Mouse (Mus musculus) spleen, adult 2 months (tissue): ENCODE results near the gene Ech1. TPM values are rescaled to one million over a fixed set of nuclear protein-coding genes. Genes with fewer than 3 reads are reported as not detected.

ENCODE experiments used
- DNase-seq, 2 experiments: peaks; one replicate each; pipeline versions ENCODE4 v3.0.0 to v3.0.0-alpha.2; 2012 to 2021; ENCODE audit warnings: low spot score in 2 of 2, low read depth in 1 of 2
- H3K27ac ChIP-seq: fragments of 200-500 bp; 2 replicates; pipeline ENCODE4 v1.5.1; 2012; ENCODE audit warnings: low read length, inconsistent platforms; ENCODE audit not compliant: insufficient read depth
- H3K27me3 ChIP-seq: fragments of 200-500 bp; 2 replicates; pipeline ENCODE4 v1.6.1; 2012; ENCODE audit warnings: mild to moderate bottlenecking, moderate library complexity, low read length, inconsistent platforms; ENCODE audit not compliant: control insufficient read depth, insufficient read depth
- H3K36me3 ChIP-seq: fragments of 200-500 bp; 2 replicates; pipeline ENCODE4 v1.6.1; 2012; ENCODE audit warnings: mild to moderate bottlenecking, low read length, inconsistent platforms; ENCODE audit not compliant: control insufficient read depth, insufficient read depth
- H3K4me1 ChIP-seq: fragments of 200-500 bp; 2 replicates; pipeline ENCODE4 v1.6.1; 2011; ENCODE audit warnings: inconsistent platforms; ENCODE audit not compliant: control insufficient read depth, insufficient read depth, insufficient read length
- H3K4me3 ChIP-seq: fragments of 200-500 bp; 2 replicates; pipeline ENCODE4 v1.5.1; 2011; ENCODE audit warnings: mild to moderate bottlenecking, inconsistent platforms; ENCODE audit not compliant: insufficient read depth, insufficient read length; ENCODE audit errors: extremely low read depth
- CTCF ChIP-seq: fragments of 200-500 bp; IDR thresholded peaks from 2 replicates; pipeline ENCODE4 v1.5.1; 2011; ENCODE audit warnings: mild to moderate bottlenecking, inconsistent platforms; ENCODE audit not compliant: insufficient read depth, insufficient read length, insufficient replicate concordance; ENCODE audit errors: extremely low read depth
- POLR2A ChIP-seq: fragments of 200-500 bp; IDR thresholded peaks from 2 replicates; pipeline ENCODE4 v1.6.1; 2011; ENCODE audit warnings: low read depth, low read length, inconsistent platforms
- WGBS: fragments of 180-500 bp; shearing (Covaris S2); methylation state at CpG from one replicate; pipeline ENCODE4 v1.1.7; 2018; 5-methylcytosine and 5-hydroxymethylcytosine counted together
- polyA plus RNA-seq: library from polyadenylated mRNA; depleted of rRNA; stranded (reverse); fragments of >200 nt; gene quantifications from 2 replicates; pipeline ENCODE4 v1.2.3, GENCODE M21; 2012

The Ech1 gene
- polyA plus RNA-seq, 1 experiment: 101 TPM

DNA sequence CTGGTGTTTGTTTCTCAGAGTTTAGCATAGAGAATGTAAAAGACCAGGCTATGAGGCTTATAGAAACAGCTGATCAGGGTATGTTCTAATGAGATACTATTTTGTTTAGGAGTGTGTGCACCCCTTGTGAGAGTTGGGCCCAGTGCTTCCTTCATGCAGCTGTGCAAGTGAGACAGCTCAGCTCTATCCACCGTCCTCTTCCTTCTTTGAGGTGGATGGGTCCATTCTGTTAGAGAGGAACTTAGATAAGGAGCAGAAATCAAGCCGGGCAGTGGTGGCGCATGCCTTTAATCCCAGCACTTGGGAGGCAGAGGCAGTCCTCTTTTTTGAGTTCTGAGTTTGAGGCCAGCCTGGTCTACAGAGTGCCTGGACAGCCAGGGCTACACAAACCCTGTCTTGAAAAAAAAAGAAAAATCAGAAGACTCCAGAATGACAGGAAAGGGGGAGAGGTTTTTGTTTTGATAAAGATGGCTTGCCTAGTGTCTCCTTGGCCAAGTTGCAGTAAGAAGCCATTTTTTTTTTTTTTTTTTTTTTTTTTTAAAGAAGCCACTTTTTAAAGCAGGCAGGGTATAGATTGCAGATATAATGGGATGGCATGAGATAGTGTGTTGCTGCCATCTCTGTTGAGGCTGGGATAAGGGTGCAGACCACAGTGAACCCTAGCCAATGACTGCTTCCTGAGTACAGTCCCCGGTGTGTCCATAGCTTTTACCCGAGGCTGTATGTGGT, 10.5 kb upstream of the Ech1 start:
- Histone ChIP-seq H3K4me1 (peaks cover 24% of the 10 kb centered on the region; the same call in 1 of the 2 replicates), H3K36me3 (peaks cover 62% of the 10 kb centered on the region)

DNA sequence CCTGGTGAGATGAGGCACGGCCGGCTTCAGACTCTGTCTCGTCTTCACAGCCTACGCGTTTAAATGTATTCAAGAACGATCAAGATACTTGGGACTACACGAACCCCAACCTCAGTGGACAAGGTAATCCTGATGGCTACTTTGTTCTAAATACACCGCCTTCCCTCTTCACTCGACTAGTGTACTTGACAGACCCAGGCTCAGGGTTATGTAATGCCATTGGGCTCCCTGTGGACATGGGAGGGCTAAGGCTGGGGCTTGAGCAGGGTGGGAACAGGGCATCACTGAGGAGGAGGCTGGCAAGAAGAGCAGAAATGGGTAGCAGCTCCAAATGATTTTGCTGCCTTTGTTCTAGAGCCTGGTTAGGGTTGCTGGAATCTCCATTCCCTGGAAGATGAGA, 9.8 kb upstream of the Ech1 start:
- 93% methylated on average over 9 of the region's 9 CpGs for WGBS
- TF ChIP-seq CTCF (no peak), POLR2A (no peak)
- no peak overlapping the region for H3K4me3 ChIP-seq
- H3K27ac ChIP-seq: no peak overlapping the region
- H3K4me1 ChIP-seq: peaks cover 25% of the 10 kb centered on the region; the same call in 1 of the 2 replicates
- peaks cover 66% of the 10 kb centered on the region for H3K36me3 ChIP-seq
- no peaks in the 10 kb centered on the region for H3K27me3 ChIP-seq
- DNase-seq: no peak

More for the DNA sequence above, 10.5 kb upstream of the Ech1 start:
- Histone ChIP-seq H3K27ac (no peak overlapping the region), H3K4me3 (no peak overlapping the region), H3K27me3 (no peaks in the 10 kb centered on the region)
- TF ChIP-seq POLR2A: no peak
- no peak for DNase-seq
- 75% methylated on average over 5 of the region's 5 CpGs for WGBS

DNA sequence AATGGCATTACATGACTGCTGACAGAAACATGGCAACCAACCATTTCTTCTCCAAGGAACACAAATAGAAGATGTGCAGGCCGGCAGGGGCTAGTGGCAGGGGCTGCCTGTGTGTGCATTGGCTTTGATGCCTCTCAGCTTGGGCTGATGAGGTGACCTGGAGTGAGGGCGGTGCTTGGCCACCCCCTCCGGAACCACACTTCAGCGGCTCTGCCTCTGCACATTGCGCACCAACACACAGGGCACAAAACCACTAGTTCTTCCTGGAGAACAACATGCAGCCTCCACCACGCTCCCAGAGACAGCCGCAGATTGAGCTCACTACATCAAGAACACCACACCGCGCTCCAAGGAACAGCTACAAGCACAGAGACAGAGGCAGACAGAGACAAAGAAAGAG, 8.8 kb upstream of the Ech1 start:
- Histone ChIP-seq H3K4me1 (peaks cover 33% of the 10 kb centered on the region; the same call in 1 of the 2 replicates), H3K27ac (peak overlapping the region; percentile 58), H3K4me3 (no peak overlapping the region), H3K27me3 (no peaks in the 10 kb centered on the region), H3K36me3 (peaks cover 75% of the 10 kb centered on the region)
- DNase-seq: peak; percentile 34 to 69
- 44% methylated on average over 9 of the region's 9 CpGs for WGBS
- no peak for TF ChIP-seq POLR2A
- TF ChIP-seq CTCF: no peak

DNA sequence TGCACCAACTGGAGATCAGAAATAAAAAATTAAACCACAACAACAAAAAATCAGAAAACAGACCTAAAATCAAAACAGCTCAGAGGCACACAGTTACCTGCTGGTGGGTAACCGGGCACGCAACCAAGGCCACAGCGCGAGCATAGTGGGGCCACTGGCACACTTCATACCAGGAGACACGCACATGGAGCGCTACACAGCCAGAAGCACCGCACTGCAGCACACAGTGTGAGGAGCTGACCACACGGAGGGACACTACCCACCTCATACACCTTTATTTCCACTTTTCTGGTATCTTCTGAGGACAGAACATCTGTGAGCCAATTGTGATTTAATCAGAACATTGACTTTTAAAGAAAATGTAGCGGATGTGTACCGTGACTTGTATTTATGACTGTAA, 8.1 kb upstream of the Ech1 start:
- Histone ChIP-seq H3K27me3 (no peaks in the 10 kb centered on the region), H3K36me3 (peaks cover 81% of the 10 kb centered on the region), H3K4me1 (peaks cover 35% of the 10 kb centered on the region; the same call in 1 of the 2 replicates), H3K27ac (peak overlapping the region; percentile 8; the same call in 1 of the 2 replicates), H3K4me3 (no peak overlapping the region)
- 83% methylated on average over 10 of the region's 10 CpGs for WGBS
- TF ChIP-seq POLR2A (no peak), CTCF (no peak)
- DNase-seq: no peak

DNA sequence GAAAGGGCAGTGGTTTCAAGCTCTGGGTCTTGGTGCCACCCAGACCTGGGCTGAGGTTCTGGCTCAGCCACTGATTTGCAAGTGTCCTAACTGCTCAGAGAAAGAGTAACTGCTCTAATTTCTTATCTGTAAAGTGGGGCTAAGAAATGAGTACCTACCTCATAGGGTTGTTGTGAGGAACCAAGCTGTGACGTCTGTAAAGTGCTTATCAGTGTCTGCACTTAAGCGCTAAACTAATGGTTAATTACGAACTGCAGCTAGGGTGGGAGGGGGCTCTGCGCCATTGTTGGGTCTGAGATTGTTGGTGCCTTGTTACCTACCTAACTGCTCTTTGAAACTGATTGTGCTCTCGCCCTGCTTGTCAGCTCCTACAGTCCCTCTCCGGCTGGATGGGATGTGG, 7.5 kb upstream of the Ech1 start:
- H3K36me3 ChIP-seq: peaks cover 82% of the 10 kb centered on the region

DNA sequence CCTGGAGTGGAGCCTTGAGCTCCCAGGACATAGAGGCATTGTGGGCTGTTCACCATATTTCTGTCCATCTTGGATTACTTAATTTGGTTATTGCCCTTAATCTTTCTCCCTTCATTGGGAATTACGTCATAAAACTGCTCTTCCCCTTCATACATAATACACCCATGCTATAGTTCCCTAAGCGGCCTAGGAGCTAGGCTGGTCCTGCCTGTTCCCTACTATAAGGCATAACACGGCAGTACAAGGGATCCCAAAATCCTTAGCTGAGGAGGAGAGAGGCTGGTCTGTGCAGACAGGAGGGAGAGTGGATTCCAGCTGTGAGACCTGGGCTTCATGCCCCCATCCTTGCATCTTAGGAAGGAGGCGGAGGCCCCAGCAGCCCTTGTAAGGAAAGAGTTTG, 7.1 kb upstream of the Ech1 start:
- no peaks in the 10 kb centered on the region for H3K27me3 ChIP-seq
- TF ChIP-seq POLR2A (no peak), CTCF (no peak)
- peaks cover 83% of the 10 kb centered on the region for H3K36me3 ChIP-seq
- no peak overlapping the region for H3K4me3 ChIP-seq
- H3K27ac ChIP-seq: no peak overlapping the region
- peaks cover 28% of the 10 kb centered on the region; the same call in 1 of the 2 replicates for H3K4me1 ChIP-seq
- no peak for DNase-seq
- 94% methylated on average over 4 of the region's 4 CpGs for WGBS

More for the DNA sequence above, 7.5 kb upstream of the Ech1 start:
- H3K27ac ChIP-seq: no peak overlapping the region
- TF ChIP-seq POLR2A: no peak
- no peak for TF ChIP-seq CTCF
- no peak for DNase-seq
- H3K4me3 ChIP-seq: no peak overlapping the region
- peaks cover 30% of the 10 kb centered on the region; the same call in 1 of the 2 replicates for H3K4me1 ChIP-seq
- WGBS: 79% methylated on average over 6 of the region's 6 CpGs
- no peaks in the 10 kb centered on the region for H3K27me3 ChIP-seq

DNA sequence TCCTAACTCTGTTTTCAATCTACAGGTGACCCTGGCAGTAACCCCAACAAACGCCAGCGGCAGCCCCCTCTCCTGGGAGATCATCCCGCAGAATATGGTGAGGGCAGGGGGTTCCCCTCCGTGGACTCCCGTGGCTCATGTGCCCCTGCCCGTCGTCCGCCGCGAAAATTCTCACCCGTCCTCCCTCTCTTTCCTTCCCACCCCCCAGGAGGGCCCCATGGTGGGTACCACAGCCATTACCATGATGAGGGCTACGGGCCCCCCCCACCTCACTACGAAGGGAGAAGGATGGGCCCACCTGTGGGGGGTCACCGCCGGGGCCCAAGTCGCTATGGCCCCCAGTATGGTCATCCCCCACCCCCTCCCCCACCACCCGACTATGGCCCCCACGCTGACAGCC, 6.6 kb upstream of the Ech1 start:
- peaks cover 28% of the 10 kb centered on the region; the same call in 1 of the 2 replicates for H3K4me1 ChIP-seq
- H3K4me3 ChIP-seq: no peak overlapping the region
- 90% methylated on average over 18 of the region's 18 CpGs for WGBS
- peaks cover 78% of the 10 kb centered on the region for H3K36me3 ChIP-seq
- no peak for DNase-seq
- no peaks in the 10 kb centered on the region for H3K27me3 ChIP-seq
- no peak overlapping the region for H3K27ac ChIP-seq
- TF ChIP-seq POLR2A (no peak), CTCF (no peak)
